Mouse (Mus musculus): ENCODE results near the gene Sorl1.

DNA sequence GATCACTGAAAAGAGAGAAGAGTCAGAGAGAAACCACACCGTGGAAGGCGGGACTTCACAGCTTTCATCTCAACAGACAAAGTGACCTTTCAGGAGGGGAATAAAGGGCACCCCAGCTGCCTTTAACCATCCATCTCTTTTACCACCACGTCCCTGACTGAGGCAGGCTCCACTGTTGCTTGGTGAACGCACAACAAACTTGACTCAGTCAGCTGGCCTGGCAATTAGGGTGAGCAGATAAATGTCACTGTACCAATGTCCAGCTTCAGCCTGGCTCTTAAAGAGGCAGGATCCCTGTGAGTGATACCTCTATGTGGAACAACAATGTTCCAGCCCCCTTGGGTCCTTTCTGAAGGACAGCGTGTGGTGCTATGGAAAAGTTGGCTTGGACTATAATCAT is 138.5 kb downstream of the Sorl1 start:
- TF ChIP-seq CTCF (IDR thresholded peaks at IDR 0.05; ENCODE audit: low read depth, low read length) (no peak), POLR2A (IDR thresholded peaks at IDR 0.05; ENCODE audit: borderline replicate concordance, low read depth, low read length) (no peak)

All from bone marrow macrophage, adult 2 months (primary cell).